Mouse (Mus musculus): ENCODE measurements at regions not wholly inside any gene's neighbourhood (a gene's known extent, or its start where the extent isn't known, plus 50 kb on each side); places are given as distances from the start of the nearest gene placed in this dataset.
A peak's percentile ranks its signal among the peaks of the same experiment; 100 is the strongest.

GRCm38 (mm10) chr17:66235096-66235805 lies 111.9 kb downstream of the Ddx11 start:
- no peaks in the 10 kb centered on the region for H3K36me3 ChIP-seq (ENCODE audit: control insufficient read depth, insufficient read depth, low read length)
- H3K4me1 ChIP-seq (ENCODE audit: control insufficient read depth, insufficient read depth, low read length) = no peaks in the 10 kb centered on the region
- H3K27ac ChIP-seq (ENCODE audit: insufficient read depth, low read depth, low read length) = no peak overlapping the region
- H3K4me3 ChIP-seq (ENCODE audit: insufficient read depth, low read depth, low read length) = no peak overlapping the region
- peak; percentile 86 for DNase-seq
- H3K27me3 ChIP-seq (replicated peaks; ENCODE audit: control insufficient read depth, insufficient read depth, low read length) = no peaks in the 10 kb centered on the region
- WGBS = 3% methylated on average over 19 of the region's 19 CpGs
- peak; percentile 100 for TF ChIP-seq CTCF (conservative IDR thresholded peaks at IDR 0.05; ENCODE audit: insufficient read depth, insufficient read length, low read depth, low read length)
- no peak for TF ChIP-seq POLR2A (IDR thresholded peaks at IDR 0.05; ENCODE audit: low read depth, low read length)

- 85% methylated on average over 15 of the region's 15 CpGs for WGBS
- Histone ChIP-seq H3K4me1 (ENCODE audit: control insufficient read depth, insufficient read depth, low read length) (no peaks in the 10 kb centered on the region), H3K27ac (ENCODE audit: insufficient read depth, low read depth, low read length) (no peak overlapping the region), H3K27me3 (replicated peaks; ENCODE audit: control insufficient read depth, insufficient read depth, low read length) (no peaks in the 10 kb centered on the region), H3K4me3 (ENCODE audit: insufficient read depth, low read depth, low read length) (no peak overlapping the region), H3K36me3 (ENCODE audit: control insufficient read depth, insufficient read depth, low read length) (no peaks in the 10 kb centered on the region)
- DNase-seq = no peak
- TF ChIP-seq POLR2A (IDR thresholded peaks at IDR 0.05; ENCODE audit: low read depth, low read length) = no peak
- TF ChIP-seq CTCF (conservative IDR thresholded peaks at IDR 0.05; ENCODE audit: insufficient read depth, insufficient read length, low read depth, low read length) = no peak
Observed at GRCm38 (mm10) chr17:66235806-66236335, 112.6 kb downstream of the Ddx11 start.

- TF ChIP-seq CTCF (conservative IDR thresholded peaks at IDR 0.05; ENCODE audit: insufficient read depth, insufficient read length, low read depth, low read length) (no peak), POLR2A (IDR thresholded peaks at IDR 0.05; ENCODE audit: low read depth, low read length) (no peak)
- H3K4me1 ChIP-seq (ENCODE audit: control insufficient read depth, insufficient read depth, low read length) = no peaks in the 10 kb centered on the region
- no peak overlapping the region for H3K27ac ChIP-seq (ENCODE audit: insufficient read depth, low read depth, low read length)
- no peaks in the 10 kb centered on the region for H3K36me3 ChIP-seq (ENCODE audit: control insufficient read depth, insufficient read depth, low read length)
- no peaks in the 10 kb centered on the region for H3K27me3 ChIP-seq (replicated peaks; ENCODE audit: control insufficient read depth, insufficient read depth, low read length)
- H3K4me3 ChIP-seq (ENCODE audit: insufficient read depth, low read depth, low read length) = no peak overlapping the region
- 36% methylated on average over 9 of the region's 9 CpGs for WGBS
- DNase-seq = peak; percentile 47
Observed at GRCm38 (mm10) chr17:66241868-66242622, 118.7 kb downstream of the Ddx11 start.

- Histone ChIP-seq H3K4me3 (ENCODE audit: insufficient read depth, low read depth, low read length) (no peak overlapping the region), H3K27ac (ENCODE audit: insufficient read depth, low read depth, low read length) (no peak overlapping the region), H3K4me1 (ENCODE audit: control insufficient read depth, insufficient read depth, low read length) (no peaks in the 10 kb centered on the region), H3K36me3 (ENCODE audit: control insufficient read depth, insufficient read depth, low read length) (no peaks in the 10 kb centered on the region), H3K27me3 (replicated peaks; ENCODE audit: control insufficient read depth, insufficient read depth, low read length) (no peaks in the 10 kb centered on the region)
- TF ChIP-seq POLR2A (IDR thresholded peaks at IDR 0.05; ENCODE audit: low read depth, low read length) = no peak
- DNase-seq = no peak
- 95% methylated on average over 14 of the region's 14 CpGs for WGBS
Observed at GRCm38 (mm10) chr17:66244183-66244582, 120.9 kb downstream of the Ddx11 start.

GRCm38 (mm10) chr17:66246031-66246534 lies 122.8 kb downstream of the Ddx11 start:
- H3K4me3 ChIP-seq (ENCODE audit: insufficient read depth, low read depth, low read length) = no peak overlapping the region
- no peak for DNase-seq
- H3K27ac ChIP-seq (ENCODE audit: insufficient read depth, low read depth, low read length) = no peak overlapping the region
- H3K36me3 ChIP-seq (ENCODE audit: control insufficient read depth, insufficient read depth, low read length) = no peaks in the 10 kb centered on the region
- H3K27me3 ChIP-seq (replicated peaks; ENCODE audit: control insufficient read depth, insufficient read depth, low read length) = no peaks in the 10 kb centered on the region
- H3K4me1 ChIP-seq (ENCODE audit: control insufficient read depth, insufficient read depth, low read length) = no peaks in the 10 kb centered on the region
- WGBS = 78% methylated on average over 14 of the region's 14 CpGs
- TF ChIP-seq CTCF (conservative IDR thresholded peaks at IDR 0.05; ENCODE audit: insufficient read depth, insufficient read length, low read depth, low read length) (no peak), POLR2A (IDR thresholded peaks at IDR 0.05; ENCODE audit: low read depth, low read length) (no peak)

- no peak for DNase-seq
- Histone ChIP-seq H3K36me3 (ENCODE audit: control insufficient read depth, insufficient read depth, low read length) (no peaks in the 10 kb centered on the region), H3K4me1 (ENCODE audit: control insufficient read depth, insufficient read depth, low read length) (no peaks in the 10 kb centered on the region), H3K27me3 (replicated peaks; ENCODE audit: control insufficient read depth, insufficient read depth, low read length) (no peaks in the 10 kb centered on the region), H3K4me3 (ENCODE audit: insufficient read depth, low read depth, low read length) (no peak overlapping the region), H3K27ac (ENCODE audit: insufficient read depth, low read depth, low read length) (no peak overlapping the region)
- WGBS = 87% methylated on average over 2 of the region's 2 CpGs
- TF ChIP-seq CTCF (conservative IDR thresholded peaks at IDR 0.05; ENCODE audit: insufficient read depth, insufficient read length, low read depth, low read length) (no peak), POLR2A (IDR thresholded peaks at IDR 0.05; ENCODE audit: low read depth, low read length) (no peak)
Observed at GRCm38 (mm10) chr17:66251495-66251894, 128.2 kb downstream of the Ddx11 start.

- no peak for DNase-seq
- no peaks in the 10 kb centered on the region for H3K36me3 ChIP-seq (ENCODE audit: control insufficient read depth, insufficient read depth, low read length)
- WGBS = 97% methylated on average over 6 of the region's 6 CpGs
- TF ChIP-seq CTCF (conservative IDR thresholded peaks at IDR 0.05; ENCODE audit: insufficient read depth, insufficient read length, low read depth, low read length) = no peak
- TF ChIP-seq POLR2A (IDR thresholded peaks at IDR 0.05; ENCODE audit: low read depth, low read length) = no peak
- no peak overlapping the region for H3K4me3 ChIP-seq (ENCODE audit: insufficient read depth, low read depth, low read length)
- H3K4me1 ChIP-seq (ENCODE audit: control insufficient read depth, insufficient read depth, low read length) = no peaks in the 10 kb centered on the region
- no peaks in the 10 kb centered on the region for H3K27me3 ChIP-seq (replicated peaks; ENCODE audit: control insufficient read depth, insufficient read depth, low read length)
- no peak overlapping the region for H3K27ac ChIP-seq (ENCODE audit: insufficient read depth, low read depth, low read length)
Observed at GRCm38 (mm10) chr17:66252926-66253325, 129.6 kb downstream of the Ddx11 start.
